Mouse (Mus musculus): Measurements from ENCODE around the gene Ubald1. TPM values are rescaled to one million over a fixed set of nuclear protein-coding genes. Genes with fewer than 3 reads are reported as not detected.

Gene Ubald1
- total RNA-seq, 2 experiments from 2014 or later: 95.8 to 96.4 TPM

- no peak for TF ChIP-seq CTCF (conservative IDR thresholded peaks at IDR 0.05)
- no peak overlapping the region for H3K27ac ChIP-seq
- no peak overlapping the region for H3K4me3 ChIP-seq
- no peak for DNase-seq (ENCODE audit: low spot score in 2 of 2)
Observed at GRCm38 (mm10) chr16:4910758-4911157, 30.6 kb upstream of the Ubald1 start.

- DNase-seq (ENCODE audit: low spot score in 2 of 2): no peak
- Histone ChIP-seq H3K27ac (no peak overlapping the region), H3K4me3 (no peak overlapping the region)
- TF ChIP-seq CTCF (conservative IDR thresholded peaks at IDR 0.05): peak; percentile 75
Observed at GRCm38 (mm10) chr16:4909745-4910144, 29.6 kb upstream of the Ubald1 start.

GRCm38 (mm10) chr16:4907972-4908371 is 27.9 kb upstream of the Ubald1 start:
- peak overlapping the region; percentile 51; the same call in 1 of the 2 replicates for H3K27ac ChIP-seq
- TF ChIP-seq CTCF (conservative IDR thresholded peaks at IDR 0.05): no peak
- no peak overlapping the region for H3K4me3 ChIP-seq
- no peak for DNase-seq (ENCODE audit: low spot score in 2 of 2)

DNA sequence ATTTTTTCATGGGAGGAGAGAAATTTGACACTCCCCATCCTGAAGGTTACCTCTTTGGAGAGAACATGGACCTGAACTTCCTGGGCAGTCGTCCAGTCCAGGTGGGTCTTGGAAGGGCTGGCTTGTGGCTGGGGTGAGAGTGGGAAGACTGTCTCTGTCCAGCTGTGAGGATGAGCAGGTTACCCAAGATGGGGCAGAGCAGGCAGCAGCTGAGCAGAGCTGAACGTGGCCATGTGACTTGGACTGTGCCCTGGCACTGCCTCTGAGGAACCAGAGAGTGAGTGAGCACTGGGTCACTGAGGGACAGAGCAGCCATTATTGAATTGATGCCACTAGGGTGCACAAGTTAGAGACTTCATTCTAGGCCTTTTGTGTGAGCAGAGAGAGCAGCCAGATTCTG is 27.3 kb upstream of the Ubald1 start:
- peak overlapping the region; percentile 51; the same call in 1 of the 2 replicates for H3K27ac ChIP-seq
- no peak overlapping the region for H3K4me3 ChIP-seq
- no peak for DNase-seq (ENCODE audit: low spot score in 2 of 2)
- no peak for TF ChIP-seq CTCF (conservative IDR thresholded peaks at IDR 0.05)

- DNase-seq (ENCODE audit: low spot score in 2 of 2): no peak
- Histone ChIP-seq H3K4me3 (no peak overlapping the region), H3K27ac (peak overlapping the region; percentile 51; the same call in 1 of the 2 replicates)
- no peak for TF ChIP-seq CTCF (conservative IDR thresholded peaks at IDR 0.05)
Observed at GRCm38 (mm10) chr16:4906559-4906958, 26.4 kb upstream of the Ubald1 start.

- Histone ChIP-seq H3K27ac (no peak overlapping the region), H3K4me3 (no peak overlapping the region)
- DNase-seq (ENCODE audit: low spot score in 2 of 2): no peak
- TF ChIP-seq CTCF (conservative IDR thresholded peaks at IDR 0.05): no peak
Observed at GRCm38 (mm10) chr16:4905591-4905990, 25.5 kb upstream of the Ubald1 start.

DNA sequence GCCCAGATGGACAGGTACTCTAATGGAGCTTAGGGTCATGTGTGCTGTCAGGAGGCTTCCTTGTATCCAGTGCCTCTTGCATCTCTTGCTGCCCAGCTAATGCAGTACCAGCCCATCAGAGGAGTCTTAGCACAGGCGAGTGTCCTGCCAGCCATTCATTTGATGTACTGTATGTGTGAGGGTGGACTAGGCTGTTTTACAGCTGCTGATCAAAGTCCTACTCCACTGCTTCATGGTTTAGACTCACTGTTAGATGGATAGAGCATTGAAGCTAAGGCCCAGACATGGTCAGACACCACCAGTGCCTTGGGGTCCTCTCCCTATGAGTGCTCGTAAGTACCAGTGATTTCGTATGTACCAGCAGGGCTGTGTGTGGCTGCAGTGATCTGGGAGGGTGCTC is 24.8 kb upstream of the Ubald1 start:
- H3K27ac ChIP-seq: no peak overlapping the region; the same call in 1 of the 2 replicates
- TF ChIP-seq CTCF (conservative IDR thresholded peaks at IDR 0.05): no peak
- no peak for DNase-seq (ENCODE audit: low spot score in 2 of 2)
- no peak overlapping the region for H3K4me3 ChIP-seq

GRCm38 (mm10) chr16:4903491-4904102 is 23.5 kb upstream of the Ubald1 start:
- Histone ChIP-seq H3K4me3 (no peak overlapping the region), H3K27ac (no peak overlapping the region)
- DNase-seq (ENCODE audit: low spot score in 2 of 2): no peak
- no peak for TF ChIP-seq CTCF (conservative IDR thresholded peaks at IDR 0.05)

GRCm38 (mm10) chr16:4902390-4902789 is 22.3 kb upstream of the Ubald1 start:
- no peak overlapping the region for H3K27ac ChIP-seq
- H3K4me3 ChIP-seq: no peak overlapping the region
- TF ChIP-seq CTCF (conservative IDR thresholded peaks at IDR 0.05): no peak
- DNase-seq (ENCODE audit: low spot score in 2 of 2): no peak

DNA sequence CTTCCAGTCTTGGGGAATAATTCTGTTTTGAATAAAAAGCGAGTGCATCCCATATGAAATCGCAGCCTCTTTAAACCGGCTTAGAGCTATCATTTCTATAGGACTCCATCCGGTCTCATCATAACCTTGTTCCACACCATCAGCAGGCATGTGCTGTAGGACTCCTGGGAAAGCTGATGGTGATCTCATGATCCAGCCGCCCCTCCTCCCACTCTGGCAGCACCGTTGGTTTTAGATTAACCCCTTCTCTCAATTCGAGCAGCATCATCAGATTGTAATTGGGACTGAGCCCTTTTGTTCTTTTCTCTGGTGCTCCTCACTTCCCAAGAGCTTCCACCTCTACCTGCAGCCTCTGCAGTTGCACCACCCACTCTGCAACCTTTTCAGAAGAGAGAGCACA is 21.1 kb upstream of the Ubald1 start:
- DNase-seq (ENCODE audit: low spot score in 2 of 2): no peak
- TF ChIP-seq CTCF (conservative IDR thresholded peaks at IDR 0.05): no peak
- H3K4me3 ChIP-seq: no peak overlapping the region
- no peak overlapping the region for H3K27ac ChIP-seq

DNA sequence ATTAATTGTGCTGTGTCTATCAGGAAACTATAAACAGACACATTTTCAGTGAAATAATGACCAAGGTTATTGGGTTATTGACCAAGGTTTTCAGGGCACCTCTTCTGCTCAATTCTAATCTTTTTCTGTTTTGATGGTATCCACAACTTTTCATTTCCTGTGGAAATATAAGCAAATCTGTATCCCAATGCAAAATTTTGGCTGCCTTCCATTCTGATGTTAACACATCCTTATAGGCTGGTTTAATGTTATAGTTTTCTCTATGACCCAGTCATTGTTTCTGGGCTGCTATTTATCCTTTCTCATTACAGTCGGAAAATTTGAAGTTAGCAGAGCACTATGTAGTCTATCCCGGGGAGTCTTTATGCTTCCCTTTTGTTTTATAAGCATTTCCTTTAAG is 19.6 kb upstream of the Ubald1 start:
- H3K27ac ChIP-seq: no peak overlapping the region
- TF ChIP-seq CTCF (conservative IDR thresholded peaks at IDR 0.05): no peak
- no peak overlapping the region for H3K4me3 ChIP-seq
- DNase-seq (ENCODE audit: low spot score in 2 of 2): no peak

DNA sequence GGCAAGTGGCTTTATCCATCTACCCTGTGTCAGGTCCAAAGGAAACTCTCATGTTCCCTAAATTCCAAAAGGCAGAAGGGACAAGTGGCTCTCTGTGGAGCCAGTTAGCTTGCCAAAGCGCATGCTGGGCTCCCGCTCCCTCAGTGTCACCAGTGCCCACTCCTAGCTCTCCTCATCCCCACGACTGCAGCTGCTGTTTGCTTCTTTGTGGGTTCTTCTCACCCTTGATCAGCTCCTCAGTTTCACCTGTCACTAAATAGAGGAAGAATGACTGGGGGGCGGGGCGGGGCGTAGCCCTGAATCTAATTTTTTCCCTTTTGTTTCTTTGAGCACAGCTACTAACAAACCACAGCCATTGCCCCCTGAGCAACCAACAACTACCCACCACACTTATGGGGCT is 18.8 kb upstream of the Ubald1 start:
- H3K4me3 ChIP-seq: no peak overlapping the region
- TF ChIP-seq CTCF (conservative IDR thresholded peaks at IDR 0.05): no peak
- no peak overlapping the region for H3K27ac ChIP-seq

DNA sequence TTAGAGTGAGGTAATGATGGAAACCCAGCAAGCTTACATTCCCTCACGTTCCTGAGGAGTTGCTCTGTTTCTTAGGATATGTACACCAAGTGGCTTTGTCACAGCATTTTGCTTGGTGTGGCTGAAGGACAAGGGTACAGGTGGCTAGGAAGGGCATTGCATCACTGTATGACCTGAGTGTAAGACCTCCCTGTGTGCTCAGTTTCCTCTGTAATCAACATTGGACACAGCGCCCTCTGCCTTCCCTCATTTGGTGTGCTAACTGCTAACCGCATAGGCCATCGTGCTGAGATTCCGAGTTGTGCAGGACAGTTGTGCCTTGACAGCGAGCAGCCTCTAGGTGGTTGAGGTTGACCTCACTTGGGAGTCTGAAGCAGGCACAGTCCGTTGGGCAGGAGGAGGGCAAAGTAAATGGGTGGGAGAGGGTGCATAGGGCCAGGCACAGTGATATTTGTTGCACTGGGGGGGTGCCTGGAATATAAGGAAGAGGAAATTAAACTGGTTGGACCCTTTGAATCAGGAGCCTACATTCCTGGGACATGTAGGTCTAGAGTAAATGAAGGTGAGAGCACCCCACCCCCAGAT is 17.1 kb upstream of the Ubald1 start:
- peak; percentile 22; the same call in 1 of the 2 replicates for TF ChIP-seq CTCF (conservative IDR thresholded peaks at IDR 0.05)
- DNase-seq (ENCODE audit: low spot score in 2 of 2): no peak

More for the DNA sequence above, 18.8 kb upstream of the Ubald1 start:
- DNase-seq (ENCODE audit: low spot score in 2 of 2): no peak

More for the DNA sequence above, 17.1 kb upstream of the Ubald1 start:
- no peak overlapping the region for H3K4me3 ChIP-seq
- H3K27ac ChIP-seq: no peak overlapping the region
